Mouse (Mus musculus): ENCODE measurements around the gene Nip7.
A peak's percentile ranks its signal among the peaks of the same experiment; 100 is the strongest.
"Not testable (repeated sequence)": the region's sequence is repeated elsewhere in the genome, so short reads cannot be mapped to it uniquely, and the experiment has no call there.

The Nip7 gene

DNA sequence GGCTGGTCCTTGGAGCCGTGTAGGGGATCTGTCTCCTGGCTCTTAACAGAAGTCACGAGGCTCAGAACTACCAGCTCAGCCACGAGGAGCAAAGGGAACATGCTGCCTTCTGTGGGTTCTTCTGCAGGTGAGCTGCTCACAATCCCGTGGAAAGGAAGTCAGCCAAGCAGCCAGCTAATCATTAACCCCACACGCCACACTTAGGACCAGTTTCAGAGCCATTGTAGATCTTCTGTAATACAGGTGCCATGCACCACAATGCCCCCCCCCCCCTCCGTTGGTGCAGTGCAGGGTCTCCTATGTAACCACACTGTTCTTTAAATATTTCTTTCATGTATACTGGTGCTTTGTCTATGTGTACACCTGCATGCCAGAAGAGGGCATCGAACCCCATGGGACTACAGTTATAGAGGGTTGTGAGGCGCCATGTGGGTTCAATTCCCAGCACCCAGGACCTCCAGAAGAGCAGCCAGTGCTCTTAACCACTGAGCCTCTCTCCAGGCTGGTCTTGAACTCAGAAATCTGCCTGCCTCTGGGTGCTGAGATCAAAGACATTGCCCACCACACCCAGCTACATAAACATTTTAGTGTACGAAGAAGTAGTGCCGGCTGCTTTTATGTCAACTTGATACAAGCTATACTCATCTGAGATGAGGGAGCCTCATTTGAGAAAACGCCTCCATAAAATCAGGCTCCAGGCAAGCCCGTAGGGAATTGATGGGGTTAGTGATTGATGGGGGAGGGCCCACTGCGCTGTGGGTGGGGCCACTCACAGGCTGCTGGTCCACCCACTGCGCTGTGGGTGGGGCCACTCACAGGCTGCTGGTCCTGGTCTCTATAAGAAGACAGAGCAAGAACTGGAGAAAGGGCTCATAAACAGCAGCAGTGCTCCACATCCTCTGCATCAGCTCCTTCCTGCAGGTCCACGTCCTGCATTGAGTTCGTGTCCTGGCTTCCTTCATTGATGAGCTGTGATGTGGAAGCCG lies 9.1 kb downstream of the Nip7 start, which contains the start of gene Tmed6:
Tmed6 (minus strand) TSS at position 134 of the 986 bp plus-strand sequence.
- no peak for DNase-seq (ENCODE audit: low spot score in 2 of 2)

DNA sequence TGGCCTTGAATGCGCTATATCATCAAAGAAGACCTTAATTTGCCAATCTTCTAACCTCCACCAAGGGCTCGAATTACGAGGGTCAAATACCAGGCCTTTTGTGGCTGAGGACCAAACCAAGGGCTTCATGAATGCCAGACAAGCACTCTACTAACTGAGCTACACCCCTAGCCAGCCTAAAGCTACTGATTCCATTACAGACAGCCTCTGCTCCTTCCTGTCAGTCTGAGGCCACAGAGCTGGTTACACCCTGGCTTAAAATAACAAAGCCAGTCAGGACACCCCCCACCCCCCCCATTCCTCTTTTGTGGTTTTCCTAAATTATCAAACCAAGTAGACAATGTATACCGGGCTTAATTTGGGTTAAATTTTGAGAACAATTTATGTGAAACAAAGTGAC lies 17.0 kb downstream of the Nip7 start:
- DNase-seq (ENCODE audit: low spot score in 2 of 2), result no peak

DNA sequence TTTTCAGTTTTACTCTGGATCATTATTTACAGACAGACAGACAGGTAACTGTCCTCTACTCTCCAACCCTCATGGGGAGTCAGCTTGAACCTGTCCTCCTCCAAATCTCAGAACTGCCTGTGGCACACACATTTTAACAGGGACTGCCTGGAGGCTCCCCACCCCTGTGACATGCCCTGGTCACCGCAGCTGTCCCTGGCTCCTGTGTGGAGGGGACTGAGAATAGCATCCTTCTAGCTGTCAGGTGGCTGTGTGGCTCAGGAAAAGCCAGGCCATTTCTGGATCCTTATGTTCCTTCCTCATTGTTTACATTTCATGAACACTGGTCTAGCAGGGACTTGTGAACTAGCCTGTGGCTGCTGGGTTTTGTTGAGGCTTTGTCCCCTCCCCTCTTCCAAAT lies 17.5 kb downstream of the Nip7 start:
- no peak for DNase-seq (ENCODE audit: low spot score in 2 of 2)

DNA sequence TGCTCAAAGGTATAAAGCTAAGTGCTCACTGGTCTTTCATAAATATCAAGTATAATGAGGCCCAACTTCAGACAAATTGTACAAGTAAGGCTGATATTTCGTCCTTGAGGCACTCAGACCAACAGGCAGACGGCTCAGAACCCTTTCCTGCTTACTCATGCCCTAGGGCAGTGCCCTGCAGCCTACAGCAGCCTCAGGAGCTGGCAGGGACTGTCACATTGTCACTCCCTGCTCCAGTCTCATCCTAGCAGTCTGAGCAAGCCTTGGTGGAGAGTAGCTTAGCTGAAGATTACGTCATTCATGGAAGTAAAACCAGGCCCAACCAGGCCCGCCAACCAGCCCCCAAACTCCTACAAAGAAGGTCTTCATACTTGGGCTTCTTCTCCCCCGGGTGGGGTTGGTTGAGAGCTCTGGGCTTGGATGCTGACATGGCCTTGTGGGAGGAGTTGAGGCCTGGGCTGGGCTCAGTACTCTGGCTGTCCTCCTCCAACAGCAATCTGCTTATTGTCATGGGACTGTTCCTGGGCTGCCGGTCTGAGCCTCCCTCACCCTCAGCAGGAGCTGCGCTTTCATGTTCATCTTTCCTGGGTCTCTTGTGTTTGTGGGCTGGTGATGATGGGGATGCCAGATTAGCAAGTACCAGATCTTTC lies 19.7 kb downstream of the Nip7 start:
- no peak for DNase-seq (ENCODE audit: low spot score in 2 of 2)

DNA sequence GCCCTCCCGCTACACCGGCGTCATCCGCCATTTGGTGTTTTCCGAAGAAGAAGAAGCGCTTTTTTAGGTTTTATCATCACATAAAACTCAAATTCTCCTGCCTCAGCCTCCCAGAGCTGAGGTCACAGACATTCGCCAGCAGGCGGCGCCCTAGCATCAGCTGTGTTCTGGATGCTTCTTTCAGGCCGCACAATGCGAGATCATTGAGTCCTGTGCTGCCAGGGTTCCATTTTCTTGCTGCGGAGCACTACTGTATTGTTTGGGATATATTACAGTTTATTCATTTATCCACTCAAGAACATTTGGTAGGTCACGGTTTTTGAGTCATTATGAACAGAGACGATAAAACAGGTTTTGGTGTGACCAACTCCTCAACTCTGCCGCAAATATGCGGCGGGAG lies 28.7 kb downstream of the Nip7 start:
- DNase-seq (ENCODE audit: low spot score in 2 of 2), result no peak

DNA sequence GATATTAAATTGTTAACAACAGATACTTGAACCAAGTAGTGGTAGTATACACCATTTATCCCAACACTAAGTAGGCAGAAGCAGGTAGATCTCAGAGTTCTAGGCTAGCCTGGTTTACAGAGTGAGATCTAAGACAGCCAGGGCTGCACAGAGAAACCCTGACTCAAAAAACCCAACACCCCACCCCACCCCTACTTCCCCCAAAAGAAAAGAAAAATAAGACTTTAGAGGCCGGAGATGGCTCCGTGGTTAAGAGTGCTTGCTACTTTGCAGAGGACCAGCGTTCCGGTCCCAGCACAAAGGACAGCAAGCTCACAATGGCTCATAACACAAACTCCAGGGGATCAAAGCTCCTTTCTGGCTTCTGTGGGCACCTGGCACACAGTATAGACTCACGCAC lies 29.3 kb downstream of the Nip7 start:
- no peak for DNase-seq (ENCODE audit: low spot score in 2 of 2)

DNA sequence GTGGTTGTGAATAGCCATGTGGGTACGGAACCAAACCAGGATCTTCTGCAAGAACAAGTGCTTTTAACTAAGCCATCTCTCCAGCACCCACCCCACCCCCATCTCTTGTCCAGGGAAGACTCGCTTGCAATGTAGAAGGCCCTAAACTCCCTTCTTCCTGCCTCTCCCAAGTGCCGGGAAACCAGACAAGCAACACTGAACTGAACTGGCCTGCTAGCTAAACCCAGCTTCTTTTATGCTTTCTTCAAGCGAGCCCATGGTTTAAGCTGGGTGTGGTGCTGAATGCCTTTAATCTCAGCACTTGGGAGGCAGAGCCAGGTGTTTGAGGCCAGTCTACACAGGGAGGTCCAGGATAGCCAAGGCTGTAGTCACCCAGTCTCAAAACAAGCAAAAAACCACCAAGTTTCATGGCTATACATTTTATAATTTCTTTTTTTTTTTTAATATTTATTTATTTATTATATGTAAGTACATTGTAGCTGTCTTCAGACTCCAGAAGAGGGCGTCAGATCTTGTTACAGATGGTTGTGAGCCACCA lies 31.9 kb downstream of the Nip7 start:
- no peak for DNase-seq (ENCODE audit: low spot score in 2 of 2)

DNA sequence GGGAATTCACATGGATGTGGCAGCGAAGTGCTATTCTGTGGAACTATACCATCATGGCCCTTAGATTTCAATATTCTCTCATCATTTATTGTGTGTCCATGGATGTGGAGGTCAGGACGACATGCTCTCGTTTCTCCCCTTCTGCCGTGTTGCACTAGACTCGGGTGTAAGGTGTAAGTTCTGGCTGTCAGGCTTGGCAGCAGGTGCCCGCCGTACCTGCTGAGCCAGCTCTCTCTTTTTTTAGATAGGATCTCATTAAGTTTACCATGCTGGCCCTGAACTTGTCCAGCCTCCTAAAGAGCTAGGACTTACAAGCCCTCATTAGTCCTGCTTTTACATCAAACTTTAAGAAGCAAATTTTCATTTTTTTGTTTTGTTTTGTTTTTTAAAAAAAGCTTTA lies 33.9 kb downstream of the Nip7 start:
- DNase-seq (ENCODE audit: low spot score in 2 of 2), result no peak

DNA sequence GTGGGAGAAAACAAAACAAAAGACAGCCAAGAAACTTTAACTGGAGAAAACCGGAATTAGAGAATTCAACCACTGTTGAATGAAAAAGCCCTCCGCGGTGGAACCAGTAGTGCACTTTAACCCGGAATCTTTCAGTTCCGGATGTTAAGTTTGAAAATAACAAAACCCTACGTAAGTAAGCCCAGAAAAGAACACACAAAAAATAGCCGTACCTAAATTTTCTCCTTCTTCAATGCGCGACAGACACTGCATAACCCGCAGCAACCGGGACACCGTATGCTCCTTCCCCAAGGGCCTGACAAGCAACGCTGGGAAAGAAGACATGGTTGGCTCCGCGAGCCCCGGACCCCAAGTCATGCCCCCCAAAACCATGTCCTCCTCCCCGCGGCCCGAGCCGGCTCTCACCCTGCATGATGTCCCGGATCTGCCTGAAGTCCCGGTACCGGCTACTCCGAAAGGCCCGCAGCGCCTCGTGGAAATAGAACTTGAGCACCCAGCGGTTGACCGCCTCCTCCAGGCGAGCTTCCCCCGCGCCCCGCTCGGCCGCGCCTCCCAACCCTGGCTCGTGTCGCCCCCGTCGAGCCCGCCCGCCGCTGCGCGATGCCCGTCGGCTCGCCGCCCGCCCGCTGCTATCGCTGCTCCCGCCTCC lies 39.2 kb downstream of the Nip7 start:
- DNase-seq (ENCODE audit: low spot score in 2 of 2), result peak in 1 of 2 experiments; percentile 59

DNA sequence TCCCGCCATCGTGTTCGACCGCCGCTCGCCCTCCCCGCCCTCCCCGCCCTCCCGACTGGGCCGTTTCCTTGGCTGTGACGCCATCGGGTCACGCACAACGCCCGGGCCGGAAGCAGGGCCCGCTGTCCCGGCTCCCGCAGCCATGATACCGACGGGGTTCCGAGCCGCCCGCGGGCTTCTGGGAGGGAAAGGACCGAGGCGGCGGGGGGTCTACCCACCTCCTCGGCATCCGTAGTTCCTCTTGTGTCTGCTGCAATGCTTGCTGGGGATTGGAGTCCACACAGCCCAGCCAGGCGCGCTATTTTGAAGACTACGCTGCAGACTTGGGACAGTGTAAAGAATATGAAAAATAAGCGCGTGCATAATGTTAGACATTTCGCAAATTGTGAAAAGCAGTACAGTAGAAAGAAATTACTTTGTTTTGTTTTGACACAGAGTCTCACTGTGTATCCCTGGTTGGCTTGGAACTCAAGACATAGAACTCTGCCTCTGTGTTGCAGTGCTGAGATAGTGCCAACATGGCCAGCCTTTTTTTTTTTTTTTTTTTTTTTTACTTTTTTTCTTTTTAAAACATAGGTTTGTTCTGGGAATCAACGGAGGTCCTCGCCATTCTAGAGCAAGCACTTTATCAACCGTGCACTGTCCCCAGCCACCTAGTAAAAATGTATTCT lies 39.8 kb downstream of the Nip7 start, which contains the start of gene Terf2:
Terf2 (minus strand) TSS at position 182 of the 671 bp plus-strand sequence.
- peak; percentile 93 to 94 for DNase-seq (ENCODE audit: low spot score in 2 of 2)

DNA sequence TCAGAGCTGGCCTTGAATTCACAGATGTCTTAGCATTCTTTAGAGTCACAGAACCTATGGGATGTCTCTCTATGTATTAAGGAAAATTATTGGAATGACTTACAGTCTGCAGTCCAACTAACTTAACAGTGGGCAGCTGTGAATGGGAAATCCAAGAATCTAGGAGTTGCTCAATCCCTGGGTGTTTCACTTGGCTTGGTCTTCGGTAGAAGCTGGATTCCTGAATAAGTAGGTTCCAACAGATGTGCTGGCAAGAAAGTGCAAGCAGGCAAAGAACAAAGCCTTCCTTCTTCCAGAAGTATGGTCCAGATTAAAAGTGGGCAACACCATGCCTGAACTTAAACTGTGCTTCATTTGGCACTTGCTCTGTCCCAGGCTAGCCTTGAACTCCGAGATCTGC lies 44.0 kb downstream of the Nip7 start:
- no peak for DNase-seq (ENCODE audit: low spot score in 2 of 2)

DNA sequence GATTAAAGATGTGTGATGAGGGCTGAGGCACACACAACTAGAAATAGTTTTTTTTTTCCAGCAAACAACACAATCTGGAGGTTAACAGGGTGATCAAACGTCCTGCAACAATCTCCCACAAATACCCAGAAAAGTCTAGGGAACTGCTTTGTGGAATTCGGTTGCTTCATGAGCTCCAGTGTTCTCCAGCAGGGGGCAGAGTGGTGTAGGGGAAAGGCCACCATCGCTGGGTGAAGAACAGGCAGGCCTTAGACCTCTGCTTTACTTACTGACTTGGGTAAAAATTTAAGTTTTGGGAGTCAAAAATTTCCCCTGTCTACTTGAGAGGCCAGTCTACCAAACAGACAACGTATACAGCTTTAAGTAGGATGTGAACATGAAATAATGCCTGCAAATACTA lies 47.9 kb downstream of the Nip7 start:
- DNase-seq (ENCODE audit: low spot score in 2 of 2), result peak in 1 of 2 experiments; percentile 62

DNA sequence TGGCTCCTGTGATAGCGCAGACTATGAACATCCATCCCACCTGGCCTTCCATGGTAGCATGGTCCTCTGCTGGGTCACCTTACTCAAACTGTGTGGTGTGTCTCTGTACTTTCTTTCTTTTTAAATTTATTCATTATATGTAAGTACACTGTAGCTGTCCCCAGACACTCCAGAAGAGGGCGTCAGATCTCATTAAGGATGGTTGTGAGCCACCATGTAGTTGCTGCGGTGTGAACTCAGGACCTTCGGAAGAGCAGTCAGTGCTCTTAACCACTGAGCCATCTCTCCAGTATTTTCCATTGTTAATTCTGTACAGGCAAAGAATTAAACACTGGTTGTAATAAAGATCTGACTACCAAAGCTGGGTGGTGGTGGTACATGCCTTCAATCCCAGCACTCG lies 51.4 kb downstream of the Nip7 start:
- not testable (repeated sequence) for DNase-seq (ENCODE audit: low spot score in 2 of 2)

DNA sequence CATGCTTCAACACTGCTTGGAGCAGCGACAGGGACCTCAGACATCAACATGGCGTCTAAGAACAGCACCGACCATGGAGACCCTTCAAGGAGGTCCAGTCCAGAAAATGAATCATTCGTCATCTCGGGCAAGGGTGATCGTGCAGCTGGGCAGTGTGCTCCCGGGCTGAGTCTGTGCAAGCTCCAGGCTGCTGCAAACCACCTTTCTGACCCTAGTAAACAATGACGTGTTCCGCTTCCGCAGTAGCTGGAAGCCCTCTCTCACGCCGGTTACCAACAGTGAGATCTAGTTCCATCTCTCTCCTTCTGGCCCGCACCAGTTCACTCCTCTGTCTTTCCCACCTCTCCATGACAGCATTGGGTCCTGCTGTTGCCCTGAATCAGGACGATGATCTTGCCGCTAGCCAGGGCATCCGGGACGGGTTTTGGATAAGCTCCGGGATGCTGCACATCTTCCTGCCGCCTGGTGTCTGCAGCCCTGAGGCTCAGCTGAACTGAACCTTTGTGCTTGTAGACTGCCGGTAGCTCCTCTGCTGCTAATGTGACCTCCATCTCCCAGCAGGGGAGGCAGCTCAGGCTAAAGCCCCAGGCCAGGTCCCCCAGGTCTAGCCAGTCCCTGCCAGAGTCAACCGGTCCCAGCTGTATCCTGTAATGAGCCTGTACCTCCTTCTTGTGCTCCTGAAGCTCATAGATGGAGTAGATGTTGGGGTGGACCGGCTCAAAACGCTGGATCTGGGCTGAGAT lies 52.5 kb downstream of the Nip7 start:
- no peak for DNase-seq (ENCODE audit: low spot score in 2 of 2)

DNA sequence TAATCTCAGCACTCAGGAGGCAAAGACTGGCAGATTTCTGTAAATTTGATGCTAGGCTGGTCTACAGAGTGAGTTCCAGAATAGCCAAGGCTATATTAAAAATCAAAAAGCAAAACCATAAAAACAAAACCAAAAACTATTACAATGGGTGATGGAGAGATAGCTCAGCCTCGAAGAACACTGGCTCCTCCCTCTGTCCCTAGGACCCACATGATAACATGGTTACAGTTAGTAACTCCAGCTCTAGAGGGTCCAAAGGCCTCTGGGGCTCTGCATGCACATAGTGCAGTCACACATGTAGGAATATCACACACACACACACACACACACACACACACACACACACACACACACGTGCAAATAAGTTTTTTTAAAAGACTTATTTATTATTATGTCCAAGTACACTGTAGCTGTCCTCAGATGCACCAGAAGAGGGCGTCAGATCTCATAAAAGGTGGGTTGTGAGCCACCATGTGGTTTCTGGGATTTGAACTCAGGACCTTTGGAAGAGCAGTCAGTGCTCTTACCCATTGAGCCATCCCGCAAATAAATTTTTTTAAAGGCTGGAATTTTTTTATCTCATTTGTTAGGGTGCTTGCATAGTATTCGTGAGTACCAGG lies 53.2 kb downstream of the Nip7 start:
- no peak for DNase-seq (ENCODE audit: low spot score in 2 of 2)

All from frontal cortex, postnatal 10 days (tissue).